Mouse (Mus musculus) embryo, embryonic 11.5 days (tissue): ENCODE measurements at regions not wholly inside any gene's neighbourhood (a gene's known extent, or its start where the extent isn't known, plus 50 kb on each side); places are given as distances from the start of the nearest gene placed in this dataset.
A peak's percentile ranks its signal among the peaks of the same experiment; 100 is the strongest.

ENCODE experiments used
- DNase-seq: peaks from one replicate; pipeline ENCODE4 v3.0.0-alpha.2; 2012; ENCODE audit warnings: low read depth, low spot score

DNA sequence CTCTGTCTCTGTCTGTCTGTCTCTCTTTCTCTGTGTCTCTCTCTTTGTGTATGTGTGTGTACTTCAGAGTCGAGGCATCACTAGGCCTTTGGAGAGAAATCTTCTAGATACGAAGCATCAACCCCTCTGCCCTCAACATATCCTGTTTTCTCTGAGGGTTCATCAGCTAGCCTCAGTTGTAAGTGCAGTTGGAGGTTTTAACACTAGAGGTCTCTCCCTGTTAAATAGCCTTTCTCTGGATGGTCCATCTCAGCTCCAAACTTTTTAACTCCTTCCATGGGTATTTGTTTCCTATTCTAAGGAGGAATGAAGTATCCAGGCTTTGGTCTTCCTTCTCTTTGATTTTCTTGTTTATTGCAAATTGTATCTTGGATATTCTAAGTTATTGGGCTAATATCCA, 147.8 kb upstream of the Defb41 start:
- DNase-seq = no peak

DNA sequence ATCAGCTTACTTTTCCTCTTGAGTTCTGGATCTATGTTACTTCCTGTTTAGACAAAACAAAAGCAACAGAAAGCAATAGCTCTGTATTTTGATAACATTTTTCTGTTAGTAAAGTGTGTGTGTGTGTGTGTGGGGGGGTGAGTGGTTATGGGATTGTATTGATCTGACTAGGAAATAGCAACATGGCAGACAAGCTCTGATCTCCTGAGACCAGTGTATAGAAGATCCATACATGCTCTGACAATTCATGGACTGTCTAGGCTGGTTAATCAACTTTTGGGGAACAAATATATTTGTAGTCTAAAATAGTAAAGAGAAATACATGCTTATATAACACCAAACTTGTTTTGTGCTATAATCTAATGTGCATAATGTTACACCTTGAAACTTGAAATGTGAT, 124.7 kb upstream of the Defb41 start:
- DNase-seq = no peak

DNA sequence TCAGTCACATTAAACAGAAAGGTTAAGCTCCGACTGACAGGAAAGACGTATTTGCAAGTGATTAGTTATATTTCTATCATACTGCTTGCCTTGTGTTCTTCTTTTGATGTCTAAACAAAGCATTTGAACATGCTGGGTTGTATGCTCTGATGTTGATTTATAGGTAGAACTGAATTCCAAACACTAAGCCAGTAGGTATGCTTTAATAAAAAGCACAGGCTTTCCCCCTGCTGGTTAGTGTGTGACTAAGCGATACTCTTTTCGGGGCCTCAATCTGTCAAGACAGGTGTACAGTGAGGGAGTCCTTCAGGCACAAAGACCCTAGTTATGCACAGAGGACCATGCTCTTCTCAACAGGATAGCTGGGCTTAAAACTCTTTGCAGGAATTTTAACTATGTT, 119.1 kb upstream of the Defb41 start:
- no peak for DNase-seq

DNA sequence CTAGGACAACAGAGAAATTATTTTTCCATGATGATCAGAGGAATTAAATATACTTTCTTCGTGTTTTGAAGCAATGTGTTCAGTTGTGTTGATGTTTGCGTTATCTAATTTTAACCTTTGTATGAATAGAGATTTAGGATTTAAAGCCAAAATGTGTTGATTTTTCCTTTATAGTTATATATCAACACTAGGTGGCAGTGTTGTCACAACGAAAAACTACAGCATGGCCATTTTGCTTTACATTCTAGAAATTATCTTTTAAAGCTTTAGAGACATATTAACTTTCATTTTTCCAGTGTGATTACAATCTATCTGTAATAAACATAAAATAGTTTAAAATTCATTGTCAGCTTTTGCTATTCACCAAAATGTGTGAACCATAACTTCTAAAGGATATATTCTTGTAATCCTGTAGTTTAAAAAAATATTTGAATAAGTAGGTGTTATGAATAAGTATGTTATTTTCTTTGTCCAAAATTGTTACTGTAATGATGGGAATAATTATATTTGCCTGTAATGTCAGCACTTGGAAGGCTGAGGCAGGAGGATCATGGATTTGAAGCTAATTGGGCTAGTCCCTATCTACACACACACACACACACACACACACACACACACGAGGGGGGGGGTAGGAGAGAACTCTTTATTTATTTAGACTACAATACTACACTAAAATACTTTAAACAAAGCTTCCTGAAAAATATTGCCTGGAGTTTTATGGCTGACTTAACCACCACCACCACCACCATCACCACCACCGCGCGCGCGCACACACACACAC, 95.2 kb upstream of the Defb41 start:
- DNase-seq = peak; percentile 11

DNA sequence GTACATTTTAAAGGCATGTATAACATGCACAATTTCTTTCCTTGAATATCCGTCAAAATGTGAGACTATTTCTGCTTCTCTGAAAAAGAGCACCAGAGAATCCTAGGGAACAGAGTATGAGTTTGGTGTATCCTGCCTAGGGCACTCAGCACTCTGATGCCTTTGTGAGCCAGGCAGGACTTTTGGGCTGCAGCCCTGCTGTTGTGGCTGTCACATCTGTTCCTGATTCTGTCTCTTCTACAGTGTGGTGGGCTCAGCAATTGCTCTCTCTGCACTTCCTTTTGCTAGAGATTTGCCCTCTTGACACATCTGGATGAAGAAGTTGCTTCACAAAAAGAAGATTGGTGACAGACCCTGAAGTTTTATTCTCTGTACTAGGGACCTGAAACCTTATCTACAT, 73.9 kb upstream of the Defb41 start:
- no peak for DNase-seq
